Mouse (Mus musculus): Measurements from ENCODE around the gene Neu1. TPM values are rescaled to one million over a fixed set of nuclear protein-coding genes. Genes with fewer than 3 reads are reported as not detected.
A peak's percentile ranks its signal among the peaks of the same experiment; 100 is the strongest.
"Not testable (repeated sequence)": the region's sequence is repeated elsewhere in the genome, so short reads cannot be mapped to it uniquely, and the experiment has no call there.

Gene Neu1
- total and polyA plus RNA-seq, 3 experiments: 12.0 to 17.2 (median 12.6) TPM

DNA sequence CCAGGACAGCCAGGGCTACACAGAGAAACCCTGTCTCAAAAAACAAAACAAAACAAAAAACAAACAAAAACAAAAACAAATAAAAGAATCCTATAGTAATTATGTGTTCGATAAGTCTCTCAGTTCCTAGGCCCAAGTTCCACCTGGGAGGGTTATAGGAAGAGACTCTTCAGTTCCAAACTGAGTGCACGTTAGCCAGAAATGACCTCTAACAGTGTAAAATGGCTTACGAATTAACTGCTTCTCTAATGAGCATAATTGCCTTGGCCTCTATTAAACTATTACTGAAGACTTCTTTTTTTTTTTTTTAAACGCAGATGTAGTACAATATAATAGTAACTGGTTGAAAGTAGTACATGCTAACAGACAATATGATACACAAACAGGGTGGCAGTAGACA, 22.9 kb downstream of the Neu1 start:
- Histone ChIP-seq H3K4me3 (ENCODE audit: low read depth, low read length) (no peak overlapping the region), H3K27me3 (ENCODE audit: insufficient read depth, low read length) (no peaks in the 10 kb centered on the region), H3K36me3 (replicated peaks) (peaks cover 27% of the 10 kb centered on the region), H3K9me3 (replicated peaks) (peaks cover 10% of the 10 kb centered on the region), H3K4me1 (ENCODE audit: insufficient read depth, low read depth, low read length) (peaks cover 21% of the 10 kb centered on the region)
- no peak for ATAC-seq (ENCODE audit: extremely low read depth, insufficient number of reproducible peaks, low FRiP score, poor library complexity, severe bottlenecking)
- no peak for DNase-seq (ENCODE audit: low spot score)
- no peak for TF ChIP-seq GATA2 (IDR thresholded peaks at IDR 0.05; ENCODE audit: borderline replicate concordance, low read depth, low read length)
- TF ChIP-seq POLR2AphosphoS5 (IDR thresholded peaks at IDR 0.05; ENCODE audit: insufficient replicate concordance, low read depth, low read length): no peak
- no peak for TF ChIP-seq CTCF (IDR thresholded peaks at IDR 0.05; ENCODE audit: low read depth, low read length)
- no peak for TF ChIP-seq GATA1 (IDR thresholded peaks at IDR 0.05; ENCODE audit: borderline replicate concordance, low read length)
- no peak for TF ChIP-seq TAL1 (conservative IDR thresholded peaks at IDR 0.05; ENCODE audit: low read depth, low read length)

DNA sequence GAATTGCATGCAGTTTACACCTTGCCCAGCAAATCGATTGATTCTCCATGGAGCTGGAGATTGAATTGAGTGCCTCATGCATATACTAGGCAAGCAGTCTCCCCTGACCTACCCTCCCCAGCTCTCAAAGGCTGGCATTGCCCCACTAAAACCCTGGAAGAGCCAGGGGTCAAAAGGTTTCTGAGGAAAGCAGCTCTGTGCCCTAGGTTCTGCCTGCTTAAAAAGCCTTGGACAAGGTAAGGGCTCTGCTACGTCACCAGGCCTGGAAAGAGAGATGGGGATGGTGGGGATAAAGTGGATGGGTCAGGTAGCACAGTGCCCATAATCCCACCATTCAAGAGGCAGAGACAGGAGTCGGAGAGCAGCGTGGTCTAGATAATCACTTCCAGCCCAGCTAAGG, 23.8 kb downstream of the Neu1 start:
- H3K4me3 ChIP-seq (ENCODE audit: low read depth, low read length): no peak overlapping the region
- peaks cover 22% of the 10 kb centered on the region for H3K36me3 ChIP-seq (replicated peaks)
- TF ChIP-seq TAL1 (conservative IDR thresholded peaks at IDR 0.05; ENCODE audit: low read depth, low read length): no peak
- no peak for TF ChIP-seq CTCF (IDR thresholded peaks at IDR 0.05; ENCODE audit: low read depth, low read length)
- no peak for TF ChIP-seq GATA2 (IDR thresholded peaks at IDR 0.05; ENCODE audit: borderline replicate concordance, low read depth, low read length)
- no peak for TF ChIP-seq GATA1 (IDR thresholded peaks at IDR 0.05; ENCODE audit: borderline replicate concordance, low read length)
- no peak for TF ChIP-seq POLR2AphosphoS5 (IDR thresholded peaks at IDR 0.05; ENCODE audit: insufficient replicate concordance, low read depth, low read length)

DNA sequence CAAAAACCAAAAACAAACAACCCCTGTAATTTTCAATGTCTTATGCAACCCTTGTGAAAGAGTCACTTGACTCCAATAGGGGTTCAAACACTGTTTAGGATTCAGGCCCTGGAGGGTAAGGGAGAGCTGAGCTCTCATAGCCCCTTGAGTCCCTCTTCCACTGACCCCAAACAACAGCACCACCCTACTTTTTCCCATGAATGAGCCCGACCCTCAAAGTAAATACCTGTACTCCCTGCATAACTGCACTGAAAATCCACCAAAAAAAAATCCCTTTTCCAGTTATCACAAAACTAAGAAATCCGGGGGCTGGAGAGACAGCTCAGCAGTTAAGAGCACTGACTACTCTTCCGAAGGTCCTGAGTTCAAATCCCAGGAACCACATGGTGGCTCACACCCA, 24.8 kb downstream of the Neu1 start:
- Histone ChIP-seq H3K9me3 (replicated peaks) (peaks cover 14% of the 10 kb centered on the region), H3K36me3 (replicated peaks) (peaks cover 11% of the 10 kb centered on the region), H3K4me1 (ENCODE audit: insufficient read depth, low read depth, low read length) (peaks cover 18% of the 10 kb centered on the region), H3K27me3 (ENCODE audit: insufficient read depth, low read length) (no peaks in the 10 kb centered on the region), H3K4me3 (ENCODE audit: low read depth, low read length) (no peak overlapping the region)
- TF ChIP-seq TAL1 (conservative IDR thresholded peaks at IDR 0.05; ENCODE audit: low read depth, low read length) (no peak), CTCF (IDR thresholded peaks at IDR 0.05; ENCODE audit: low read depth, low read length) (no peak), GATA1 (IDR thresholded peaks at IDR 0.05; ENCODE audit: borderline replicate concordance, low read length) (no peak)
- ATAC-seq (ENCODE audit: extremely low read depth, insufficient number of reproducible peaks, low FRiP score, poor library complexity, severe bottlenecking) (no peak), DNase-seq (ENCODE audit: low spot score) (no peak)

More for the DNA sequence above, 23.8 kb downstream of the Neu1 start:
- no peaks in the 10 kb centered on the region for H3K27me3 ChIP-seq (ENCODE audit: insufficient read depth, low read length)
- peaks cover 21% of the 10 kb centered on the region for H3K4me1 ChIP-seq (ENCODE audit: insufficient read depth, low read depth, low read length)
- ATAC-seq (ENCODE audit: extremely low read depth, insufficient number of reproducible peaks, low FRiP score, poor library complexity, severe bottlenecking) (no peak), DNase-seq (ENCODE audit: low spot score) (no peak)
- peaks cover 14% of the 10 kb centered on the region for H3K9me3 ChIP-seq (replicated peaks)

GRCm38 (mm10) chr17:34956340-34956739, 25.3 kb downstream of the Neu1 start:
- no peak for ATAC-seq (ENCODE audit: extremely low read depth, insufficient number of reproducible peaks, low FRiP score, poor library complexity, severe bottlenecking)
- peaks cover 14% of the 10 kb centered on the region for H3K9me3 ChIP-seq (replicated peaks)
- DNase-seq (ENCODE audit: low spot score): no peak

GRCm38 (mm10) chr17:34957291-34957690, 26.2 kb downstream of the Neu1 start:
- H3K9me3 ChIP-seq (replicated peaks): peaks cover 14% of the 10 kb centered on the region
- not testable (repeated sequence) for H3K4me3 ChIP-seq (ENCODE audit: low read depth, low read length); H3K36me3 ChIP-seq (replicated peaks); DNase-seq (ENCODE audit: low spot score); ATAC-seq (ENCODE audit: extremely low read depth, insufficient number of reproducible peaks, low FRiP score, poor library complexity, severe bottlenecking); H3K27me3 ChIP-seq (ENCODE audit: insufficient read depth, low read length)
- peaks cover 21% of the 10 kb centered on the region for H3K4me1 ChIP-seq (ENCODE audit: insufficient read depth, low read depth, low read length)

More at GRCm38 (mm10) chr17:34956340-34956739, 25.3 kb downstream of the Neu1 start:
- Histone ChIP-seq H3K36me3 (replicated peaks) (peaks cover 7% of the 10 kb centered on the region), H3K4me3 (ENCODE audit: low read depth, low read length) (no peak overlapping the region), H3K4me1 (ENCODE audit: insufficient read depth, low read depth, low read length) (peaks cover 17% of the 10 kb centered on the region), H3K27me3 (ENCODE audit: insufficient read depth, low read length) (no peaks in the 10 kb centered on the region)
- TF ChIP-seq TAL1 (conservative IDR thresholded peaks at IDR 0.05; ENCODE audit: low read depth, low read length) (no peak), GATA2 (IDR thresholded peaks at IDR 0.05; ENCODE audit: borderline replicate concordance, low read depth, low read length) (no peak), POLR2AphosphoS5 (IDR thresholded peaks at IDR 0.05; ENCODE audit: insufficient replicate concordance, low read depth, low read length) (no peak), GATA1 (IDR thresholded peaks at IDR 0.05; ENCODE audit: borderline replicate concordance, low read length) (no peak), CTCF (IDR thresholded peaks at IDR 0.05; ENCODE audit: low read depth, low read length) (no peak)

GRCm38 (mm10) chr17:34957966-34958365, 26.9 kb downstream of the Neu1 start:
- H3K4me3 ChIP-seq (ENCODE audit: low read depth, low read length); H3K36me3 ChIP-seq (replicated peaks); ATAC-seq (ENCODE audit: extremely low read depth, insufficient number of reproducible peaks, low FRiP score, poor library complexity, severe bottlenecking); H3K27me3 ChIP-seq (ENCODE audit: insufficient read depth, low read length); DNase-seq (ENCODE audit: low spot score): not testable (repeated sequence)
- Histone ChIP-seq H3K9me3 (replicated peaks) (peaks cover 14% of the 10 kb centered on the region), H3K4me1 (ENCODE audit: insufficient read depth, low read depth, low read length) (peaks cover 21% of the 10 kb centered on the region)

DNA sequence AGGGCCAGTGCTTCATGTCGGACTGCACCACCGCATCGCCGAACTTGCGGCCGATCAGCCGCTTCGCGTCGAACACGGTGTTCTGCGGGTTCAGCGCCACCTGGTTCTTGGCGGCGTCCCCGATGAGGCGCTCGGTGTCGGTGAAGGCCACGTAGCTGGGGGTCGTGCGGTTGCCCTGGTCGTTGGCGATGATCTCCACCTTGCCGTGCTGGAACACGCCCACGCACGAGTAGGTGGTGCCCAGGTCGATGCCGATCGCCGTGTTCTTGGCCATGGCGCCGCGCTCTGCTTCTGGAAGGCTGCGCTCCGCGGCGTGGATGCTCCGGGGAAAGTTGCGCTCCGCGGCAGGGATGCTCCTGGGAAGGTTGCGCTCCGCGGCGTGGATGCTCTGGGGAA, 27.7 kb downstream of the Neu1 start:
- Histone ChIP-seq H3K4me1 (ENCODE audit: insufficient read depth, low read depth, low read length) (peaks cover 15% of the 10 kb centered on the region), H3K9me3 (replicated peaks) (peaks cover 14% of the 10 kb centered on the region), H3K4me3 (ENCODE audit: low read depth, low read length) (peak overlapping the region; percentile 71; the same call in 1 of the 2 replicates)
- not testable (repeated sequence) for H3K27me3 ChIP-seq (ENCODE audit: insufficient read depth, low read length); H3K36me3 ChIP-seq (replicated peaks); DNase-seq (ENCODE audit: low spot score); ATAC-seq (ENCODE audit: extremely low read depth, insufficient number of reproducible peaks, low FRiP score, poor library complexity, severe bottlenecking)

DNA sequence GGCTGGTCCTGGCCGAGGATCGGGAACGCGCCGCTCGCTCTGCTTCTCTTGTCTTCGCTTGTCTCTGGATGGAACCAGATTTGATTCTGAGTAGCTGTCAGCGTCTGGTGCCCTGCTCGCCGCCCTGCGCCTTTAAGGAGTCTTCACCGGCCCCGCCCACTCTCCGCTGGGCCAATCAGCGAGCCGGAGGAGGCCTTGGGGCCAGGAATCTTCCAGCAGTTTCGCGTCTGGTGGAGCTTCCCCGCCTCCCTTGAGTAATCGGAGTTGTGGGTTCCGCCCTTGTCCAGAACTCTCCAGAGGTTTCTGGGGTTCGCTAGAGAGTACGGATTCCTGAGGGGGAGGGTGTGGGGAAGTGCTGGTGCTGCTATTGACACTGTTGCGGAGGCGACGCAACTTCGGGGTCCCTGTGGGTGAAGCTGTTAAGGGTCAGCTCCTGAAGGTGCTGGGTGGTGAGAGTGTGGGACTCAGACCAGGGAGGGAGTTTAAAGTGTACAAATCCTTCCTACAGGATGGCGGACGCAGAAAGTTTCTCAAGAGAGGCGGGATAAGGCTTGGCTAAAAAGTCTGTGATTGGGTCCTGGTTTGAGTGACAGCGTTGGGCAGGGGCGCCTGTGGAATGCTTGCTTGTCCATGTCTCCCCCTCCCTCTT, 28.2 kb downstream of the Neu1 start, which contains the start of gene Hspa1b:
Gene Hspa1b, minus strand, starts transcription at position 109 of the 649 bp plus-strand sequence.
- peaks cover 15% of the 10 kb centered on the region for H3K4me1 ChIP-seq (ENCODE audit: insufficient read depth, low read depth, low read length)
- H3K27me3 ChIP-seq (ENCODE audit: insufficient read depth, low read length); H3K36me3 ChIP-seq (replicated peaks): not testable (repeated sequence)
- ATAC-seq (ENCODE audit: extremely low read depth, insufficient number of reproducible peaks, low FRiP score, poor library complexity, severe bottlenecking): peak; percentile 52
- H3K4me3 ChIP-seq (ENCODE audit: low read depth, low read length): peak within 1 kb of the TSS; percentile 71
- DNase-seq (ENCODE audit: low spot score): peak; percentile 55
- H3K9me3 ChIP-seq (replicated peaks): peaks cover 14% of the 10 kb centered on the region
